Mouse (Mus musculus) adrenal gland, adult 2 months (tissue): ENCODE measurements around the gene Olfr589. TPM values are rescaled to one million over a fixed set of nuclear protein-coding genes. Genes with fewer than 3 reads are reported as not detected.
"Not testable (repeated sequence)": the region's sequence is repeated elsewhere in the genome, so short reads cannot be mapped to it uniquely, and the experiment has no call there.

ENCODE experiments used
- DNase-seq: peaks from one replicate; pipeline ENCODE4 v3.0.0; 2021
- long read RNA-seq: library from polyadenylated mRNA; stranded (forward); transcript quantifications from one replicate; pipeline ENCODE4 v2.0.0, GENCODE M21; 2021
- polyA plus RNA-seq: library from polyadenylated mRNA; depleted of rRNA; stranded (reverse); fragments of >200 nt; gene quantifications from 2 replicates; pipeline ENCODE4 v1.2.3, GENCODE M21; 2012; rRNA removed
- total RNA-seq, 2 experiments: library from RNA; stranded (reverse); gene quantifications; 2 replicates each; pipeline ENCODE4 v1.2.3; 2021

Gene Olfr589
- total RNA-seq, result not detected
- polyA plus RNA-seq, result not detected in 2 replicates
- long read RNA-seq, result 0 reads

DNA sequence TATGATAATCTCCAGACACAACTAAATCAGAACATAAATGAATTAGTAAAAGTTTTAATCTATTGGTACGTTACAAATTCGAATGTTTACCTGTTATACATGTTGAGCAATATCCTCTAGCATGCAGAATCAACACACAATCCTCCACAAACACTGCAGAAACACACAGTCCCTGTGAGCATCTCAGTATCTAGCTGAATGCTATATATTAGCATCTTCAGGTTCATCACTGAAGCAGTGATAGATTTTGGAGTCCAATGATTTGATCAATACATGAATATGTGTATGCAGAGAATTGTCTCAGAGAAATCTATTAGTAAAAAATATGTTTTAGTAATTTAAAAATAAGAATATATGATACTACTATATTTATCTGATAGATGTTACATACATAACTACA, at the start of gene Olfr589:
Gene Olfr589, minus strand, starts transcription at position 101 of the 400 bp plus-strand sequence.
- DNase-seq, result no peak

DNA sequence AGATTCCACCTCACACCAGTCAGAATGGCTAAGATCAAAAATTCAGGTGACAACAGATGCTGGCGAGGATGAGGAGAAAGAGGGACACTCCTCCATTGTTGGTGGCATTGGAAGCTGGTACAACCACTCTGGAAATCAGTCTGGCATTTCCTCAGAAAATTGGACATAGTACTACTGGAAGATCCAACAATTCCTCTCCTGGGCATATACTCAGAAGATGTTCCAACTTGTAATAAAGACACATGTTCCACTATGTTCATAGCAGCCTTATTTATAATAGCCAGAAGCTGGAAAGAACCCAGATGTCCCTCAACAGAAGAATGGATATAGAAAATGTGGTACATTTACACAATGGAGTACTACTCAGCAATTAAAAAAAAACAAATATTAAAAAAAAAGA, 28.3 kb upstream of the Olfr589 start, which contains the start of gene Olfr592:
Gene Olfr592, plus strand, starts transcription at position 301 of the 400 bp plus-strand sequence.
- not testable (repeated sequence) for DNase-seq

DNA sequence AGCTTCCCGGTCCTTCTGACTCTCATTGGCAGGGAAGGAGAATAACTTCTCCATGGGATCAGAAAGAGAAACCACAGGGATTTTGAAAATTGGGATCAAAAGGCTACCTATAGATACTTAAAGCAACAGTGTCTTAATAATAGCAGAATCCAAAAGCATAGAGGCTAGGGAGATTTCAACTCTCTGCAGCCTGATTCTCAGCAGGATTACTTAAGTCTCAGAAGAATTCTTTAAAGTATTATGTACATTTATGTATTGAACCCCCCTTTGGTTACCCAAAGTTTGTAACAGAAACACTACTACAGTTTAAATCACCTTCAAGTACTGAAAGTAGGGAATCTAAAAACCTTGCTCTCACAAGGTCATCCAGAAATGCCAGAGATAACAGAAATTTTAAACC, 22.1 kb upstream of the Olfr589 start, which contains the start of gene Olfr591:
Gene Olfr591, minus strand, starts transcription at position 101 of the 400 bp plus-strand sequence.
- no peak for DNase-seq

DNA sequence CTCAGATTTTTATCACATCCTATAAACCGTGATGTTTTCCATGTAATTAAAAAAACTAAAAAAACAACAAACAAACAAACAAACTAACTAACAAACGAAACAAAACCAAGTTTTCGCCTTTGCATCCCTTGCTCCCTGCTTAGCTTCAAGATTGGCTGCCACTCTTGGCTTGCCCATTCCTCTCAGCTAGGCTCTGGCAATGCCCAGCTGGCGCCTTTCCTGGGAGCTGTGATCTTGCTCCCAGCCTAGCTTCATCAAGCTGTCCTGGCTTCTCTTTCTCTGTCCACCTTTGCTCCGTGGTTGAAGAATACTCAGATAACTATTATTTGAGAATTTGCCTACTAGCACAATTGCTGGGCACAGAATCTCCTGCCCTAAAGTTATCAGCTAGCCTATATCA, 13.5 kb upstream of the Olfr589 start:
- no peak for DNase-seq

DNA sequence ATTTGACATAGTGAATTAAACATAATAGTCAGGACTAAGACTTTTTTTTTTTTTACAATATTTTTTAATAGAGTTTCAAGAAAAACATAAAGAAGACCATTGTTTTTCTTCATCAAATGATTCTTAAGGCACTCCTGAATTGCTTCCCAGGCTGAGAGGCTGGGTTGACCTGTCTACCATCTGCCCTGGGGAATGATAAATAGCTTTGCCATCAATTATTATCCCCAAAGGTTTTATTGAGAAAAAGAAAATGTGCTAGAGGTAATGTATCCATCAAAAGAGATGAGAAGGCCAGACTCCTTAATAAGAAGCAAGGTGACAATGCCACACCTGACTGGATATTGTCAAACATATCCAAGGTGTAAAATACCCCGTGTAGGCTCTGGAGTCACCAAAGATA, 15.6 kb downstream of the Olfr589 start, which contains the start of gene Olfr588-ps1:
Gene Olfr588-ps1, plus strand, starts transcription at position 301 of the 400 bp plus-strand sequence.
- no peak for DNase-seq

DNA sequence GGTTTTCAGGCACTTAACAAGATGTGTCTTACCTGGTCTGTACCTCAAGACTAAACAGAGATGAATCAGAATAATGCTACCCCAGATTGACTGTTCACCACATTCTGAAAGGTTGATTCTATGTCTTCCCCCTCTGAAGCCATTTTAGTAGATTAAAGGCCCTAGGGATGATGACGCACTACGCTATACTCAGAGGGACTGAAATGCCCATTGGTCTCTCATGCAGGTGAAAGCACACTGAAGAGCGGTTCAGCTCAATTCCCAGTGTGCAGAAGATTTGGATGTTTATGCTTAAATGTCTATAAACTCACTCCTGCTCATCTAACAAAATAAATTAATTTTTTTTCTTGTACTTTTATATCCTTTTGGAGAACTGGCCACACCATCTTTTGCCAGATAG, 30.6 kb downstream of the Olfr589 start, which contains the start of gene Olfr586:
Gene Olfr586, minus strand, starts transcription at position 101 of the 400 bp plus-strand sequence.
- DNase-seq, result no peak

DNA sequence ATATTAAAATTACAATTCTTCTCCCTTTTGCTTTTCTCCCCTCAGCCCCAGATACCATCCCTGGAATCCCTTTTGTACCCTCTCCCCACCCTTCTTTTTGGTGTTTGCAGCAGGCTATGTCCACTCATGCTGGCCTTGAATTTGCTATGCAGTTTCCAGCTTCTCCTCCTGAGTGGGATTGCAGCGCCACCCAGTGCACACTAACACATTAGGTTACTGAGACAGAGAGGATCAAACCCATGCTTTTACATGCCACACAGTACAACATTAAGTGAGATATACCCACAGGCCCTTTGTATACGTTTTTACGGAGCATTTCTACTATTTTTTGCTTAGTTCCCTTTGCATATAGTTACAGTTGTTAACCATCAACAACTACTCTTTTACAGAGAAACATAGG, 36.8 kb downstream of the Olfr589 start:
- DNase-seq, result no peak

Other genes starting within 250 kb of the Olfr589 start
- not detected for gene Olfr571, start 238.8 kb downstream of the Olfr589 start, total RNA-seq
- not detected in 2 replicates for gene Olfr571, start 238.8 kb downstream of the Olfr589 start, polyA plus RNA-seq
- gene Olfr572, start 231.9 kb downstream of the Olfr589 start, total RNA-seq, result not detected
- not detected in 2 replicates for gene Olfr572, start 231.9 kb downstream of the Olfr589 start, polyA plus RNA-seq
- not detected for gene Olfr573-ps1, start 213.8 kb downstream of the Olfr589 start, total RNA-seq
- gene Olfr573-ps1, start 213.8 kb downstream of the Olfr589 start, polyA plus RNA-seq, result not detected in 2 replicates
- gene Olfr574, start 207.9 kb downstream of the Olfr589 start, total RNA-seq, result not detected
- gene Olfr574, start 207.9 kb downstream of the Olfr589 start, polyA plus RNA-seq, result not detected in 2 replicates
- gene Olfr575, start 197.6 kb downstream of the Olfr589 start, total RNA-seq, result not detected
- not detected in 2 replicates for gene Olfr575, start 197.6 kb downstream of the Olfr589 start, polyA plus RNA-seq
- not detected for gene Olfr576, start 193.7 kb downstream of the Olfr589 start, total RNA-seq
- gene Olfr576, start 193.7 kb downstream of the Olfr589 start, polyA plus RNA-seq, result not detected in 2 replicates
- gene Olfr577, start 180.4 kb downstream of the Olfr589 start, total RNA-seq, result not detected
- not detected in 2 replicates for gene Olfr577, start 180.4 kb downstream of the Olfr589 start, polyA plus RNA-seq
- gene Olfr578, start 167.0 kb downstream of the Olfr589 start, total RNA-seq, result not detected
- gene Olfr578, start 167.0 kb downstream of the Olfr589 start, polyA plus RNA-seq, result not detected in 2 replicates
- gene Olfr582, start 118.3 kb downstream of the Olfr589 start, total RNA-seq, result not detected
- not detected in 2 replicates for gene Olfr582, start 118.3 kb downstream of the Olfr589 start, polyA plus RNA-seq
- gene Olfr583, start 105.1 kb downstream of the Olfr589 start, total RNA-seq, result not detected
- gene Olfr583, start 105.1 kb downstream of the Olfr589 start, polyA plus RNA-seq, result not detected in 2 replicates
- not detected for gene Olfr584, start 74.5 kb downstream of the Olfr589 start, total RNA-seq
- gene Olfr584, start 74.5 kb downstream of the Olfr589 start, polyA plus RNA-seq, result not detected in 2 replicates
- gene Olfr585, start 58.6 kb downstream of the Olfr589 start, total RNA-seq, result not detected
- gene Olfr585, start 58.6 kb downstream of the Olfr589 start, polyA plus RNA-seq, result not detected in 2 replicates
- not detected for gene Olfr586, start 30.7 kb downstream of the Olfr589 start, total RNA-seq
- gene Olfr586, start 30.7 kb downstream of the Olfr589 start, polyA plus RNA-seq, result not detected in 2 replicates
- not detected for gene Olfr588-ps1, start 15.5 kb downstream of the Olfr589 start, total RNA-seq
- gene Olfr588-ps1, start 15.5 kb downstream of the Olfr589 start, polyA plus RNA-seq, result not detected in 2 replicates
- gene Olfr591, start 22.0 kb upstream of the Olfr589 start, total RNA-seq, result not detected
- not detected in 2 replicates for gene Olfr591, start 22.0 kb upstream of the Olfr589 start, polyA plus RNA-seq
- gene Olfr592, start 28.4 kb upstream of the Olfr589 start, total RNA-seq, result not detected
- not detected in 2 replicates for gene Olfr592, start 28.4 kb upstream of the Olfr589 start, polyA plus RNA-seq
- gene Olfr593, start 55.5 kb upstream of the Olfr589 start, total RNA-seq, result not detected
- gene Olfr593, start 55.5 kb upstream of the Olfr589 start, polyA plus RNA-seq, result not detected in 2 replicates
- gene Olfr594, start 60.6 kb upstream of the Olfr589 start, total RNA-seq, result not detected
- gene Olfr594, start 60.6 kb upstream of the Olfr589 start, polyA plus RNA-seq, result not detected in 2 replicates
- gene Usp17ld, start 96.1 kb upstream of the Olfr589 start, total RNA-seq, result not detected
- not detected in 2 replicates for gene Usp17ld, start 96.1 kb upstream of the Olfr589 start, polyA plus RNA-seq
- gene Olfr596, start 149.3 kb upstream of the Olfr589 start, total RNA-seq, result not detected
- not detected in 2 replicates for gene Olfr596, start 149.3 kb upstream of the Olfr589 start, polyA plus RNA-seq
- gene Olfr597, start 160.0 kb upstream of the Olfr589 start, total RNA-seq, result not detected
- gene Olfr597, start 160.0 kb upstream of the Olfr589 start, polyA plus RNA-seq, result not detected in 2 replicates
- gene Olfr598, start 167.2 kb upstream of the Olfr589 start, total RNA-seq, result not detected
- gene Olfr598, start 167.2 kb upstream of the Olfr589 start, polyA plus RNA-seq, result not detected in 2 replicates
- gene Olfr599, start 179.6 kb upstream of the Olfr589 start, total RNA-seq, result not detected
- not detected in 2 replicates for gene Olfr599, start 179.6 kb upstream of the Olfr589 start, polyA plus RNA-seq
- not detected for gene Olfr600, start 193.3 kb upstream of the Olfr589 start, total RNA-seq
- not detected in 2 replicates for gene Olfr600, start 193.3 kb upstream of the Olfr589 start, polyA plus RNA-seq
- gene Olfr601, start 206.3 kb upstream of the Olfr589 start, total RNA-seq, result not detected
- gene Olfr601, start 206.3 kb upstream of the Olfr589 start, polyA plus RNA-seq, result not detected in 2 replicates
- not detected for gene Olfr603, start 229.8 kb upstream of the Olfr589 start, total RNA-seq
- not detected in 2 replicates for gene Olfr603, start 229.8 kb upstream of the Olfr589 start, polyA plus RNA-seq